Mouse (Mus musculus): Measurements from ENCODE around the gene Ctsa. TPM values are rescaled to one million over a fixed set of nuclear protein-coding genes. Genes with fewer than 3 reads are reported as not detected.
"Not testable (repeated sequence)": the region's sequence is repeated elsewhere in the genome, so short reads cannot be mapped to it uniquely, and the experiment has no call there.

The Ctsa gene
- total RNA-seq, 4 experiments from 2014 or later: 94.7 to 106 (median 103) TPM

DNA sequence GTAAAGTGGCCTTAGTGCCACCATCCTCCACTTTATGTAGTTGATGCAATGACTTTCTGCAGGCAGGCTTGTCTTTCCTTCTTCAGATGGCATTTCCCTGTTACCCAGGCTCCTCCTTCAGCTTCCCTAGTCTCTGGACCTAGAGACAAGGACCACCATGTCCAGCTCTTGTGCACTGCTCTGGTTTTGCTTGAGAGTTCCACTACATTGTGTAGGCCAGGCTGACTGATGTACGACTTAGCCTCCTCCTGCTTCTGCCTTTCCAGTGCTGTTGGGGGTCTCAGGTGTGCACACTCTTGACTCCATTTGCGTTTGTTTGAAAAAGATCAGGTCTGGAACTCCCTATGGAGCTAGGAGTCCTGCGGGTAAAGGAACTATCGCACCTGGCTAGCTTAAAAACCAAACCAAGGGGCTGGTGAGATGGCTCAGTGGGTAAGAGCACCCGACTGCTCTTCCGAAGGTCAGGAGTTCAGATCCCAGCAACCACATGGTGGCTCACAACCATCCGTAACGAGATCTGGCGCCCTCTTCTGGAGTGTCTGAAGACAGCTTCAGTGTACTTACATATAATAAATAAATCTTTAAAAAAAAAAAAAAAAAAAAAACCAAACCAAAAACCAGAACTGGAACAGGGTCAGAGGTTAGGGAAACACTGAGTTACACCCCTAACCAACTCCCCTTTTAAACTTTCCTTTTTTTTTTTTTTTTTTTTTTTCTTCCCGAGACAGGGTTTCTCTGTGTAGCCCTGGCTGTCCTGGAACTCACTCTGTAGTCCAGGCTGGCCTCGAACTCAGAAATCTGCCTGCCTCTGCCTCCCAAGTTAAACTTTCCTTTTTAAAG lies 44.9 kb downstream of the Ctsa start:
- DNase-seq (ENCODE audit: low spot score): not testable (repeated sequence)

- no peak for DNase-seq (ENCODE audit: low spot score)
These were observed 46.0 kb downstream of the Ctsa start for GRCm38 (mm10) chr2:164878509-164879227.

- peak; percentile 89 for DNase-seq (ENCODE audit: low spot score)
These were observed 46.5 kb downstream of the Ctsa start, which contains the start of gene Pcif1 for GRCm38 (mm10) chr2:164879228-164879567. TSS of gene Pcif1 (plus strand) at chr2:164879304.

GRCm38 (mm10) chr2:164879568-164880277 lies 47.0 kb downstream of the Ctsa start:
- DNase-seq (ENCODE audit: low spot score): peak; percentile 93

- no peak for DNase-seq (ENCODE audit: low spot score)
These were observed 49.9 kb downstream of the Ctsa start for GRCm38 (mm10) chr2:164882619-164883018.

DNA sequence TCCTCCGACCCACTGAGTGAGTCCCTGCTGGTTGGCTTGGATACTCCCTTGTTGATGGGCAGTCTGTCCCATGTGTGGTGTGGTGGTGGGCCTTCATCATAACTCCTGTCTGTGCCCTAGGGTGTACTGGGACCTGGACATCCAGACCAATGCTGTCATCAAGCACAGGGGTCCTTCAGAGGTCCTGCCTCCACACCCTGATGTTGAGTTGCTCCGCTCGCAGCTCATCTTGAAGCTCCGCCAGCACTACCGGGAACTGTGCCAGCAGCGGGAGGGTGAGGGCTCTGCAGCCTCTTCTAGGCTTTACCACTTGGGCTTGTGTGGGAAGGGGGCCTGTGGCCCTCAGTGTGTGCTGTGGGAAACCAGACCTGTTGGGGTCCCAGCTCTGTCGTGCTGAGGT lies 53.1 kb downstream of the Ctsa start:
- DNase-seq (ENCODE audit: low spot score): peak; percentile 61

DNA sequence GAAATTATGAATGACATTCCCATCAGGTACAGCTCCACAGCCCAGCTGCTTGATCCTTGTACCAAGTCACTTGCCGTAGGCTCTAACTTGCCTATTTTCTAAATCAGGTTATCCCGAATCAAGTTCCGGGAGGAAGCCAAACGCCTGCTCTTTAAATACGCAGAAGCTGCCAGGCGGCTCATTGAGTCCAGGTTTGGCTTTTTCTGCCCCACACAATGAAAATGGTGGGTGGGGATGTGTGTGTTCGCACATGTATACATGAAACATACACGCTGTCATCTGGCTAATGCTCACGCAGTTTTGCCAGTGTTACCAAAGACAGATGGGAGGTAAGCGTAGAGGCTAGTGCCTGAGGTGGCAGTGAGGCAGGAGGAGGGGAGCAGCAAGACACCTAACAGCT lies 53.9 kb downstream of the Ctsa start:
- no peak for DNase-seq (ENCODE audit: low spot score)

GRCm38 (mm10) chr2:164888996-164889395 lies 56.3 kb downstream of the Ctsa start:
- no peak for DNase-seq (ENCODE audit: low spot score)

DNA sequence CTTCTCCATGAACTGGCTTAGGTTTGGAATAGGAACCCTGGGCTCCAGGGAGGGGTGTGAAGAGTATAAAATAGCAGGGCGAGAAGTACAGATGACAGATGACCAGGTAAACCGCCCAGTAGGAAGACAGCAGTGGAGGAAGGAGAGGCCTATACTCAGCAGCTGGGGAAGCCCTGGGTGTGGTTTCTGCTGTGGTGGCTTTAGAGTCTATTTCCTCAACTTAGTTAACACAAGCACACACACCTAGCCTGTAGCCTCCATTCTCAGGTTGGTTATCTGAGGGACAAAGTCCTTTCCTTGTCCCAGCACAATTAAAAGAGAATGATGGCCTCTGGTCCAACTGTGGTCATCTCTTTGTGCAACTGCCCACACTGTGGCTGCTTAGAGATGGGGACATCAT lies 57.3 kb downstream of the Ctsa start:
- DNase-seq (ENCODE audit: low spot score): no peak

Other genes with a start within 250 kb of the Ctsa start
- gene Wfdc6a, start 247.4 kb upstream of the Ctsa start, total RNA-seq (2022): under 1 TPM in 1 of 4 experiments, not detected in 3; 0.49 TPM
- gene Eppin, start 239.3 kb upstream of the Ctsa start, total RNA-seq (2022): not detected
- not detected for gene Wfdc6b, start 219.4 kb upstream of the Ctsa start, total RNA-seq (2022)
- not detected for gene Wfdc8, start 219.2 kb upstream of the Ctsa start, total RNA-seq (2022)
- gene Wfdc16, start 194.1 kb upstream of the Ctsa start, total RNA-seq (2022): not detected
- gene Wfdc10, start 176.8 kb upstream of the Ctsa start, total RNA-seq (2022): not detected
- not detected for gene Wfdc9, start 176.3 kb upstream of the Ctsa start, total RNA-seq (2022)
- gene Wfdc11, start 158.8 kb upstream of the Ctsa start, total RNA-seq (2022): not detected
- gene Wfdc13, start 147.8 kb upstream of the Ctsa start, total RNA-seq (2022): under 1 TPM in 1 of 4 experiments, not detected in 3; 0.24 TPM
- not detected for gene Spint4, start 134.4 kb upstream of the Ctsa start, total RNA-seq (2022)
- gene Spint5, start 117.6 kb upstream of the Ctsa start, total RNA-seq (2022): not detected
- under 1 TPM in 2 of 4 experiments, not detected in 2; 0.30 to 0.83 TPM for gene Wfdc3, start 86.9 kb upstream of the Ctsa start, total RNA-seq (2022)
- gene Dnttip1, start 86.9 kb upstream of the Ctsa start, total RNA-seq (2022): 10 to 100 TPM; 20.4 to 28.2 (median 26.9) TPM
- 1 to 10 TPM in 2 of 4 experiments, under 1 TPM in 2; 0.47 to 2.7 (median 1.4) TPM for gene Ube2c, start 63.0 kb upstream of the Ctsa start, total RNA-seq (2022)
- 1 to 10 TPM; 2.9 to 7.2 (median 3.1) TPM for gene Tnnc2, start 52.9 kb upstream of the Ctsa start, total RNA-seq (2022)
- gene Snx21, start 47.0 kb upstream of the Ctsa start, total RNA-seq (2022): 10 to 100 TPM; 23.1 to 24.9 (median 23.5) TPM
- 10 to 100 TPM; 12.3 to 13.3 (median 12.6) TPM for gene Acot8, start 28.0 kb upstream of the Ctsa start, total RNA-seq (2022)
- 1 to 10 TPM; 2.2 to 2.7 (median 2.5) TPM for gene Zswim3, start 27.8 kb upstream of the Ctsa start, total RNA-seq (2022)
- gene Zswim1, start 10.2 kb upstream of the Ctsa start, total RNA-seq (2022): 1 to 10 TPM; 4.6 to 6.1 (median 5.1) TPM
- gene Spata25, start 4.3 kb upstream of the Ctsa start, total RNA-seq (2022): 1 to 10 TPM in 1 of 4 experiments, under 1 TPM in 2, not detected in 1; 0.66 to 1.2 (median 0.80) TPM
- gene Neurl2, start 583 bp downstream of the Ctsa start, total RNA-seq (2022): 10 to 100 TPM; 53.8 to 59.3 (median 58.1) TPM
- 10 to 100 TPM; 32.8 to 40.4 (median 35.7) TPM for gene Pltp, start 24.8 kb downstream of the Ctsa start, total RNA-seq (2022)
- gene Pcif1, start 46.4 kb downstream of the Ctsa start, total RNA-seq (2022): 10 to 100 TPM; 23.3 to 34.7 (median 33.0) TPM
- 1 to 10 TPM; 7.6 to 8.5 (median 8.2) TPM for gene Zfp335, start 78.9 kb downstream of the Ctsa start, total RNA-seq (2022)
- gene Mmp9, start 107.9 kb downstream of the Ctsa start, total RNA-seq (2022): 1 to 10 TPM in 2 of 4 experiments, under 1 TPM in 2; 0.84 to 1.2 (median 0.98) TPM
- 1 to 10 TPM; 1.2 to 4.2 (median 2.8) TPM for gene Slc12a5, start 127.9 kb downstream of the Ctsa start, total RNA-seq (2022)
- gene Ncoa5, start 202.0 kb downstream of the Ctsa start, total RNA-seq (2022): 10 to 100 TPM; 15.2 to 18.9 (median 18.6) TPM
- gene Cd40, start 222.8 kb downstream of the Ctsa start, total RNA-seq (2022): 1 to 10 TPM; 1.6 to 2.4 (median 1.9) TPM

All from heart, adult 8-10 months (tissue).